Mouse (Mus musculus) embryonic fibroblast, embryonic 13.5 days (primary cell): ENCODE measurements around the gene Kat6b.

Experiments used
- CTCF ChIP-seq: IDR thresholded peaks from 2 replicates; pipeline ENCODE4 v1.5.1; 2011; ENCODE audit warnings: mild to moderate bottlenecking, control low read depth, low read length, moderate library complexity, borderline replicate concordance; ENCODE audit not compliant: insufficient read depth
- POLR2A ChIP-seq: IDR thresholded peaks from 2 replicates; pipeline ENCODE4 v1.6.1; 2011; ENCODE audit warnings: low read depth, mild to moderate bottlenecking, control low read depth, low read length, moderate library complexity

GRCm38 (mm10) chr14:21522312-21522978 lies 41.2 kb downstream of the Kat6b start:
- TF ChIP-seq CTCF (no peak), POLR2A (no peak)
